Mouse (Mus musculus): ENCODE measurements at regions not wholly inside any gene's neighbourhood (a gene's known extent, or its start where the extent isn't known, plus 50 kb on each side); places are given as distances from the start of the nearest gene placed in this dataset.
A peak's percentile ranks its signal among the peaks of the same experiment; 100 is the strongest.

- no peaks in the 10 kb centered on the region; the same call in 1 of the 2 replicates for H3K4me1 ChIP-seq (ENCODE audit: control insufficient read depth, insufficient read depth, low read length)
- WGBS: 76% methylated on average over 3 of the region's 3 CpGs
- H3K27ac ChIP-seq (ENCODE audit: control insufficient read depth, insufficient read depth, low read depth, low read length, poor library complexity): no peak overlapping the region
- no peak for TF ChIP-seq CTCF (IDR thresholded peaks at IDR 0.05; ENCODE audit: control insufficient read depth, insufficient read depth, low read length)
- no peak for TF ChIP-seq POLR2A (IDR thresholded peaks at IDR 0.05; ENCODE audit: borderline replicate concordance, control insufficient read depth, low read depth, low read length)
- H3K4me3 ChIP-seq (replicated peaks; ENCODE audit: control insufficient read depth, low read depth, low read length): no peak overlapping the region
Observed at GRCm38 (mm10) chr1:161704527-161704926, 83.8 kb downstream of the Fasl start.

- TF ChIP-seq CTCF (IDR thresholded peaks at IDR 0.05; ENCODE audit: control insufficient read depth, insufficient read depth, low read length): no peak
- no peak for TF ChIP-seq POLR2A (IDR thresholded peaks at IDR 0.05; ENCODE audit: borderline replicate concordance, control insufficient read depth, low read depth, low read length)
- no peak overlapping the region for H3K4me3 ChIP-seq (replicated peaks; ENCODE audit: control insufficient read depth, low read depth, low read length)
- no peak overlapping the region for H3K27ac ChIP-seq (ENCODE audit: control insufficient read depth, insufficient read depth, low read depth, low read length, poor library complexity)
- WGBS: 44% methylated on average over 5 of the region's 5 CpGs
- no peaks in the 10 kb centered on the region for H3K4me1 ChIP-seq (ENCODE audit: control insufficient read depth, insufficient read depth, low read length)
Observed at GRCm38 (mm10) chr1:161695886-161696285, 92.4 kb downstream of the Fasl start.

GRCm38 (mm10) chr1:161693768-161694160 lies 94.5 kb downstream of the Fasl start:
- 81% methylated on average over 6 of the region's 6 CpGs for WGBS
- Histone ChIP-seq H3K4me1 (ENCODE audit: control insufficient read depth, insufficient read depth, low read length) (no peaks in the 10 kb centered on the region), H3K4me3 (replicated peaks; ENCODE audit: control insufficient read depth, low read depth, low read length) (no peak overlapping the region), H3K27ac (ENCODE audit: control insufficient read depth, insufficient read depth, low read depth, low read length, poor library complexity) (no peak overlapping the region)
- TF ChIP-seq CTCF (IDR thresholded peaks at IDR 0.05; ENCODE audit: control insufficient read depth, insufficient read depth, low read length) (no peak), POLR2A (IDR thresholded peaks at IDR 0.05; ENCODE audit: borderline replicate concordance, control insufficient read depth, low read depth, low read length) (no peak)

GRCm38 (mm10) chr1:161692836-161693767 lies 95.2 kb downstream of the Fasl start:
- TF ChIP-seq CTCF (IDR thresholded peaks at IDR 0.05; ENCODE audit: control insufficient read depth, insufficient read depth, low read length) (no peak), POLR2A (IDR thresholded peaks at IDR 0.05; ENCODE audit: borderline replicate concordance, control insufficient read depth, low read depth, low read length) (no peak)
- Histone ChIP-seq H3K27ac (ENCODE audit: control insufficient read depth, insufficient read depth, low read depth, low read length, poor library complexity) (no peak overlapping the region), H3K4me3 (replicated peaks; ENCODE audit: control insufficient read depth, low read depth, low read length) (no peak overlapping the region), H3K4me1 (ENCODE audit: control insufficient read depth, insufficient read depth, low read length) (no peaks in the 10 kb centered on the region)
- WGBS: 85% methylated on average over 14 of the region's 14 CpGs

- Histone ChIP-seq H3K4me3 (replicated peaks; ENCODE audit: control insufficient read depth, low read depth, low read length) (no peak overlapping the region), H3K4me1 (ENCODE audit: control insufficient read depth, insufficient read depth, low read length) (no peaks in the 10 kb centered on the region), H3K27ac (ENCODE audit: control insufficient read depth, insufficient read depth, low read depth, low read length, poor library complexity) (no peak overlapping the region)
- no peak for TF ChIP-seq CTCF (IDR thresholded peaks at IDR 0.05; ENCODE audit: control insufficient read depth, insufficient read depth, low read length)
- TF ChIP-seq POLR2A (IDR thresholded peaks at IDR 0.05; ENCODE audit: borderline replicate concordance, control insufficient read depth, low read depth, low read length): no peak
- 71% methylated on average over 3 of the region's 3 CpGs for WGBS
Observed at GRCm38 (mm10) chr1:161688946-161689345, 99.3 kb downstream of the Fasl start.

- Histone ChIP-seq H3K4me3 (replicated peaks; ENCODE audit: control insufficient read depth, low read depth, low read length) (no peak overlapping the region), H3K4me1 (ENCODE audit: control insufficient read depth, insufficient read depth, low read length) (no peaks in the 10 kb centered on the region), H3K27ac (ENCODE audit: control insufficient read depth, insufficient read depth, low read depth, low read length, poor library complexity) (no peak overlapping the region)
- WGBS: 20% methylated on average over 12 of the region's 12 CpGs
- TF ChIP-seq POLR2A (IDR thresholded peaks at IDR 0.05; ENCODE audit: borderline replicate concordance, control insufficient read depth, low read depth, low read length) (no peak), CTCF (IDR thresholded peaks at IDR 0.05; ENCODE audit: control insufficient read depth, insufficient read depth, low read length) (peak; percentile 79)
Observed at GRCm38 (mm10) chr1:161687548-161687947, 100.7 kb downstream of the Fasl start.

GRCm38 (mm10) chr1:161680558-161680957 lies 107.7 kb downstream of the Fasl start:
- TF ChIP-seq CTCF (IDR thresholded peaks at IDR 0.05; ENCODE audit: control insufficient read depth, insufficient read depth, low read length) (no peak), POLR2A (IDR thresholded peaks at IDR 0.05; ENCODE audit: borderline replicate concordance, control insufficient read depth, low read depth, low read length) (no peak)
- 62% methylated on average over 6 of the region's 6 CpGs for WGBS
- no peak overlapping the region for H3K27ac ChIP-seq (ENCODE audit: control insufficient read depth, insufficient read depth, low read depth, low read length, poor library complexity)
- no peak overlapping the region for H3K4me3 ChIP-seq (replicated peaks; ENCODE audit: control insufficient read depth, low read depth, low read length)
- no peaks in the 10 kb centered on the region for H3K4me1 ChIP-seq (ENCODE audit: control insufficient read depth, insufficient read depth, low read length)

- no peaks in the 10 kb centered on the region for H3K4me1 ChIP-seq (ENCODE audit: control insufficient read depth, insufficient read depth, low read length)
- no peak overlapping the region for H3K4me3 ChIP-seq (replicated peaks; ENCODE audit: control insufficient read depth, low read depth, low read length)
- WGBS: 48% methylated on average over 5 of the region's 5 CpGs
- no peak overlapping the region for H3K27ac ChIP-seq (ENCODE audit: control insufficient read depth, insufficient read depth, low read depth, low read length, poor library complexity)
- TF ChIP-seq POLR2A (IDR thresholded peaks at IDR 0.05; ENCODE audit: borderline replicate concordance, control insufficient read depth, low read depth, low read length): no peak
- no peak for TF ChIP-seq CTCF (IDR thresholded peaks at IDR 0.05; ENCODE audit: control insufficient read depth, insufficient read depth, low read length)
Observed at GRCm38 (mm10) chr1:161670937-161671336, 117.4 kb downstream of the Fasl start.
